Mouse (Mus musculus) heart, embryonic 13.5 days (tissue): ENCODE data around the gene Axdnd1. TPM values are rescaled to one million over a fixed set of nuclear protein-coding genes. Genes with fewer than 3 reads are reported as not detected.

Experiments used
- ATAC-seq: fragments of 200-750 bp; cut with Nextera tagmentation; 2 replicates; pipeline ENCODE4 v1.8.0; 2017; ENCODE audit warnings: moderate TSS enrichment; ENCODE audit not compliant: insufficient number of reproducible peaks, low FRiP score, low TSS enrichment; ENCODE audit errors: extremely low read depth
- H3K27ac ChIP-seq: fragments of 300-500 bp; sonication (generic); replicated peaks from 2 replicates; pipeline ENCODE4 v1.5.1; 2015; ENCODE audit warnings: moderate library complexity, mild to moderate bottlenecking, inconsistent platforms
- H3K27me3 ChIP-seq: fragments of 300-500 bp; sonication (generic); replicated peaks from 2 replicates; pipeline ENCODE4 v1.6.1; 2015; ENCODE audit warnings: mild to moderate bottlenecking, inconsistent platforms
- H3K36me3 ChIP-seq: fragments of 300-500 bp; sonication (generic); 2 replicates; pipeline ENCODE4 v1.6.1; 2015; ENCODE audit warnings: mild to moderate bottlenecking, inconsistent platforms
- H3K4me1 ChIP-seq: fragments of 300-500 bp; sonication (generic); 2 replicates; pipeline ENCODE4 v1.6.1; 2015; ENCODE audit warnings: inconsistent platforms
- H3K4me2 ChIP-seq: fragments of 300-500 bp; sonication (generic); 2 replicates; pipeline ENCODE4 v1.6.1; 2015; ENCODE audit warnings: inconsistent platforms, mild to moderate bottlenecking, moderate library complexity
- H3K4me3 ChIP-seq: fragments of 300-500 bp; sonication (generic); 2 replicates; pipeline ENCODE4 v1.5.1; 2015; ENCODE audit warnings: moderate library complexity, mild to moderate bottlenecking, inconsistent platforms
- H3K9ac ChIP-seq: fragments of 300-500 bp; sonication (generic); 2 replicates; pipeline ENCODE4 v1.6.1; 2015; ENCODE audit warnings: inconsistent platforms, mild to moderate bottlenecking, moderate library complexity
- H3K9me3 ChIP-seq: fragments of 300-500 bp; sonication (generic); 2 replicates; pipeline ENCODE4 v1.6.1; 2016; ENCODE audit warnings: inconsistent platforms
- WGBS: fragments of 180-500 bp; shearing (Covaris S2); methylation state at CpG from one replicate; pipeline ENCODE4 v1.1.7; 2015; ENCODE audit warnings: mixed read lengths; 5-methylcytosine and 5-hydroxymethylcytosine counted together
- polyA plus RNA-seq: library from polyadenylated mRNA; unstranded; fragments of >200 nt; fragmentation: Nextera tagmentation; extraction: Ambion mirVana; gene quantifications from 2 replicates; pipeline ENCODE4 v1.2.1, GENCODE M21; 2015

Gene Axdnd1
- polyA plus RNA-seq, 1 experiment from 2014 or later = 0.27 TPM

- H3K4me3 ChIP-seq = no peak overlapping the region
- no peak overlapping the region for H3K27ac ChIP-seq
- ATAC-seq = no peak
- H3K27me3 ChIP-seq = no peaks in the 10 kb centered on the region
- H3K4me2 ChIP-seq = no peak overlapping the region
- H3K36me3 ChIP-seq = no peaks in the 10 kb centered on the region
- H3K4me1 ChIP-seq = peaks cover 15% of the 10 kb centered on the region
- no peaks in the 10 kb centered on the region for H3K9me3 ChIP-seq
- no peak overlapping the region for H3K9ac ChIP-seq
- WGBS = 69% methylated on average over 7 of the region's 7 CpGs
These were observed 140.8 kb downstream of the Axdnd1 start for GRCm38 (mm10) chr1:156280131-156280530.

- no peak overlapping the region for H3K9ac ChIP-seq
- WGBS = 60% methylated on average over 7 of the region's 7 CpGs
- H3K9me3 ChIP-seq = no peaks in the 10 kb centered on the region
- H3K4me3 ChIP-seq = no peak overlapping the region
- no peaks in the 10 kb centered on the region for H3K4me1 ChIP-seq
- no peak overlapping the region for H3K4me2 ChIP-seq
- no peak; the same call in 1 of the 2 replicates for ATAC-seq
- no peaks in the 10 kb centered on the region for H3K27me3 ChIP-seq
- no peaks in the 10 kb centered on the region for H3K36me3 ChIP-seq
- H3K27ac ChIP-seq = no peak overlapping the region
These were observed 147.3 kb downstream of the Axdnd1 start for GRCm38 (mm10) chr1:156273647-156274046.

Other genes with a start within 250 kb of the Axdnd1 start
- 2.0 and 2.5 TPM in 2 replicates for gene Fam163a, start 216.1 kb downstream of the Axdnd1 start, polyA plus RNA-seq
- 0.13 and 0.34 TPM in 2 replicates for gene Tdrd5, start 117.5 kb downstream of the Axdnd1 start, polyA plus RNA-seq
- not detected in 2 replicates for gene Nphs2, start 110.4 kb downstream of the Axdnd1 start, polyA plus RNA-seq
- gene Gm2000, start 55.1 kb downstream of the Axdnd1 start, polyA plus RNA-seq = 591 and 600 TPM in 2 replicates
- 33.1 and 36.3 TPM in 2 replicates for gene Soat1, start 53.2 kb upstream of the Axdnd1 start, polyA plus RNA-seq
- 0.31 and 0.61 TPM in 2 replicates for gene Gm10031, start 102.9 kb upstream of the Axdnd1 start, polyA plus RNA-seq
- gene Abl2, start 137.6 kb upstream of the Axdnd1 start, polyA plus RNA-seq = 2.4 and 2.9 TPM in 2 replicates